12 mouse cellular contexts compared by ENCODE assay signal in the genomic region with DNA sequence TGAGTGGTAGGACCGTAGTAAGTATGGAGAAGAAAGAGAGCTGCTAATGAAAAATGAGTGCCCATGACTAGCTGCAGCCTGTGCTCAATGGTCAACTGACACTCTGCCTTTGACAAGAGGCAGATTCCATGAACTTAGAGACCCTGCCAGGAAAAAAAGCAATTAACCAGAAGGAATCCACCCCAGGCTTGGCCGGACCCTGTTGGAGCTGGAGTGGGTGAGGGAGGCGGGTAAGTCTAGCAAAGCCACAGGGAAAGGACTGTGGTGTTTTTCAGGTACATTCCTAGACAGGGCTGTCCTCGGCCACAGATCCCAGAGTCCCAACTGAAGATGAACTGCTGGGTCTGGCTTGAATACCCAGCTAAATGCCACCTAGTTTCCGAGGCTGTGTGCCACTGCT.
DNase-seq lines count a peak whose midpoint lies in the region; ATAC-seq lines count a peak whose summit lies in the region.
"Had no signal": no experiment of that assay in that cellular context is flagged by ENCODE, and none has a peak within 500 bp of the region (broad histone marks: within the 10 kb centered on the region; RNA-seq: fewer than 3 reads in every experiment).

No protein-coding gene starts in this region.

- H3K9me3 ChIP-seq in heart, embryonic 10.5 days, result no peaks in the 10 kb centered on the region
- no peaks in the 10 kb centered on the region for H3K9me3 ChIP-seq in liver, embryonic 15.5 days (replicated peaks)
- no peaks in the 10 kb centered on the region for H3K9me3 ChIP-seq in liver, embryonic 12.5 days (replicated peaks)
- no peaks in the 10 kb centered on the region for H3K9me3 ChIP-seq in forebrain, embryonic 14.5 days (replicated peaks; ENCODE audit: control insufficient read depth, low read length)
- H3K9me3 ChIP-seq in hindbrain, embryonic 16.5 days (ENCODE audit: control insufficient read depth, low read length), result no peaks in the 10 kb centered on the region
- H3K9me3 ChIP-seq: heart, embryonic 12.5 days; midbrain, embryonic 13.5 days; stomach, embryonic 15.5 days had no signal

- H3K4me3 ChIP-seq in heart, embryonic 10.5 days, result no peak overlapping the region
- no peak overlapping the region for H3K4me3 ChIP-seq in liver, embryonic 15.5 days (replicated peaks)
- no peak overlapping the region for H3K4me3 ChIP-seq in liver, embryonic 12.5 days
- no peak overlapping the region for H3K4me3 ChIP-seq in forebrain, embryonic 14.5 days (ENCODE audit: low read depth, low read length)
- H3K4me3 ChIP-seq in hindbrain, embryonic 16.5 days (ENCODE audit: low read length), result no peak overlapping the region
- H3K4me3 ChIP-seq: heart, embryonic 12.5 days; midbrain, embryonic 13.5 days; stomach, embryonic 15.5 days had no signal

- H3K4me2 ChIP-seq in liver, embryonic 15.5 days, result no peak overlapping the region
- H3K4me2 ChIP-seq in liver, embryonic 12.5 days, result no peak overlapping the region
- no peak overlapping the region for H3K4me2 ChIP-seq in forebrain, embryonic 14.5 days (ENCODE audit: low read length)
- no peak overlapping the region for H3K4me2 ChIP-seq in hindbrain, embryonic 16.5 days (ENCODE audit: low read length)
- H3K4me2 ChIP-seq: heart, embryonic 12.5 days; midbrain, embryonic 13.5 days; stomach, embryonic 15.5 days had no signal

- peak; percentile 39 for DNase-seq in heart, embryonic 10.5 days (ENCODE audit: low spot score)
- no peak for DNase-seq in heart, postnatal 10 days
- no peak for DNase-seq in forebrain, embryonic 14.5 days (ENCODE audit: low spot score)
- DNase-seq in urinary bladder, adult 18-20 months (ENCODE audit: low spot score in 2 of 2), result no peak
- DNase-seq in embryo, embryonic 10 days (ENCODE audit: low spot score), result no peak

- intact Hi-C loops in heart, postnatal 10 days (cut with DNase I), result loop anchor here (10.0 kb wide), 1 partner anchor 828 kb away; no protein-coding TSS in a partner anchor

- H3K27ac ChIP-seq in heart, embryonic 10.5 days, result no peak overlapping the region
- no peak overlapping the region for H3K27ac ChIP-seq in liver, embryonic 15.5 days (replicated peaks)
- no peak overlapping the region for H3K27ac ChIP-seq in liver, embryonic 12.5 days
- peak overlapping the region; percentile 89 for H3K27ac ChIP-seq in forebrain, embryonic 14.5 days (ENCODE audit: low read depth, low read length)
- peak overlapping the region; percentile 55 for H3K27ac ChIP-seq in hindbrain, embryonic 16.5 days (ENCODE audit: low read depth, low read length)
- H3K27ac ChIP-seq: midbrain, embryonic 13.5 days; stomach, embryonic 15.5 days had no signal

- H3K36me3 ChIP-seq in heart, embryonic 10.5 days, result no peaks in the 10 kb centered on the region
- H3K36me3 ChIP-seq in liver, embryonic 15.5 days (replicated peaks), result no peaks in the 10 kb centered on the region
- H3K36me3 ChIP-seq in liver, embryonic 12.5 days, result no peaks in the 10 kb centered on the region
- no peaks in the 10 kb centered on the region for H3K36me3 ChIP-seq in forebrain, embryonic 14.5 days (ENCODE audit: control insufficient read depth, insufficient read depth, low read length)
- H3K36me3 ChIP-seq in hindbrain, embryonic 16.5 days (ENCODE audit: control insufficient read depth, insufficient read depth, low read length), result no peaks in the 10 kb centered on the region
- H3K36me3 ChIP-seq: heart, embryonic 12.5 days; midbrain, embryonic 13.5 days; stomach, embryonic 15.5 days had no signal

- H3K27me3 ChIP-seq in heart, embryonic 10.5 days (ENCODE audit: insufficient read depth, poor library complexity, severe bottlenecking), result peaks cover 10% of the 10 kb centered on the region; the same call in 1 of the 2 replicates
- H3K27me3 ChIP-seq in liver, embryonic 15.5 days, result no peaks in the 10 kb centered on the region
- H3K27me3 ChIP-seq in liver, embryonic 12.5 days (replicated peaks), result peaks cover 8% of the 10 kb centered on the region; the same call in 1 of the 2 replicates
- H3K27me3 ChIP-seq in forebrain, embryonic 14.5 days (replicated peaks; ENCODE audit: control insufficient read depth, insufficient read depth, low read length), result no peaks in the 10 kb centered on the region
- no peaks in the 10 kb centered on the region for H3K27me3 ChIP-seq in hindbrain, embryonic 16.5 days (replicated peaks; ENCODE audit: control insufficient read depth, insufficient read depth, low read length)
- H3K27me3 ChIP-seq: heart, embryonic 12.5 days; midbrain, embryonic 13.5 days; stomach, embryonic 15.5 days had no signal

- H3K4me1 ChIP-seq in heart, embryonic 10.5 days, result peaks cover 29% of the 10 kb centered on the region
- H3K4me1 ChIP-seq in liver, embryonic 15.5 days (replicated peaks), result peaks cover 3% of the 10 kb centered on the region; the same call in 1 of the 2 replicates
- H3K4me1 ChIP-seq in liver, embryonic 12.5 days, result peaks cover 11% of the 10 kb centered on the region
- H3K4me1 ChIP-seq in forebrain, embryonic 14.5 days (ENCODE audit: control insufficient read depth, insufficient read depth, low read length), result peaks cover 13% of the 10 kb centered on the region; the same call in 1 of the 2 replicates
- peaks cover 2% of the 10 kb centered on the region; the same call in 1 of the 2 replicates for H3K4me1 ChIP-seq in hindbrain, embryonic 16.5 days (ENCODE audit: control insufficient read depth, insufficient read depth, low read depth, low read length)
- H3K4me1 ChIP-seq: stomach, embryonic 15.5 days had no signal

- no peak overlapping the region for H3K9ac ChIP-seq in liver, embryonic 15.5 days
- H3K9ac ChIP-seq in liver, embryonic 12.5 days, result no peak overlapping the region
- H3K9ac ChIP-seq in forebrain, embryonic 14.5 days (ENCODE audit: low read length), result no peak overlapping the region
- no peak overlapping the region for H3K9ac ChIP-seq in hindbrain, embryonic 16.5 days (ENCODE audit: low read depth, low read length)
- H3K9ac ChIP-seq: heart, embryonic 12.5 days; liver, postnatal 0 days; midbrain, embryonic 13.5 days; stomach, embryonic 15.5 days had no signal

- 0 out of 2 replicates have a peak, but pooled peaks have one; percentile 9 for ATAC-seq in liver, embryonic 15.5 days (ENCODE audit: insufficient read depth)
- no peak for ATAC-seq in liver, embryonic 12.5 days
- no peak for ATAC-seq in forebrain, embryonic 14.5 days
- ATAC-seq in hindbrain, embryonic 16.5 days, result peak; percentile 7; the same call in 1 of the 2 replicates
- ATAC-seq: liver, postnatal 0 days; midbrain, embryonic 13.5 days had no signal

- 73% methylated on average over 5 of the region's 5 CpGs for WGBS in heart, embryonic 10.5 days
- WGBS in liver, embryonic 15.5 days (ENCODE audit: insufficient replicate concordance), result 68% methylated on average over 5 of the region's 5 CpGs
- 76% methylated on average over 5 of the region's 5 CpGs for WGBS in liver, embryonic 12.5 days (ENCODE audit: insufficient replicate concordance)
- 81% methylated on average over 5 of the region's 5 CpGs for WGBS in forebrain, embryonic 14.5 days
- 74% methylated on average over 5 of the region's 5 CpGs for WGBS in hindbrain, embryonic 16.5 days

Comparison
In these comparisons a context has a peak if more than half of its experiments do, and no peak if none do; other contexts are left out.
1. ATAC-seq: peak in liver, embryonic 15.5 days (single experiment) and hindbrain, embryonic 16.5 days (single experiment); none in liver, embryonic 12.5 days (single experiment) and forebrain, embryonic 14.5 days (single experiment).
2. H3K27ac ChIP-seq: peak in forebrain, embryonic 14.5 days (single experiment) and hindbrain, embryonic 16.5 days (single experiment); none in heart, embryonic 10.5 days (single experiment), liver, embryonic 15.5 days (single experiment) and liver, embryonic 12.5 days (single experiment).